Mouse (Mus musculus) cerebellum, adult 2 months (tissue): Measurements from ENCODE around the gene Dusp8. TPM values are rescaled to one million over a fixed set of nuclear protein-coding genes. Genes with fewer than 3 reads are reported as not detected.

ENCODE experiments used
- DNase-seq, 2 experiments: peaks; one replicate each; pipeline ENCODE4 v3.0.0; 2021
- H3K27ac ChIP-seq: fragments of 200-500 bp; 2 replicates; pipeline ENCODE4 v1.5.1; 2012; ENCODE audit warnings: low read length, control low read depth, inconsistent platforms; ENCODE audit not compliant: insufficient read depth
- H3K27me3 ChIP-seq: fragments of 200-500 bp; 2 replicates; pipeline ENCODE4 v1.6.1; 2012; ENCODE audit warnings: inconsistent platforms, mild to moderate bottlenecking, low read length, moderate library complexity; ENCODE audit not compliant: control insufficient read depth, insufficient read depth
- H3K4me1 ChIP-seq: fragments of 200-500 bp; 2 replicates; pipeline ENCODE4 v1.6.1; 2011; ENCODE audit warnings: low read length; ENCODE audit not compliant: control insufficient read depth, insufficient read depth
- H3K4me3 ChIP-seq: fragments of 200-500 bp; replicated peaks from 2 replicates; pipeline ENCODE3; 2011; ENCODE audit warnings: mild to moderate bottlenecking, low read depth, low read length, control low read depth; ENCODE audit not compliant: insufficient read depth
- CTCF ChIP-seq: fragments of 200-500 bp; IDR thresholded peaks from 2 replicates; pipeline ENCODE4 v1.5.1; 2011; ENCODE audit warnings: low read depth, mild to moderate bottlenecking, control low read depth, low read length, moderate library complexity, borderline replicate concordance; ENCODE audit not compliant: insufficient read depth
- POLR2A ChIP-seq: fragments of 200-500 bp; IDR thresholded peaks from 2 replicates; pipeline ENCODE4 v1.6.1; 2011; ENCODE audit warnings: low read length, control low read depth, borderline replicate concordance; ENCODE audit not compliant: insufficient read depth
- WGBS: fragments of 180-500 bp; shearing (Covaris S2); methylation state at CpG from one replicate; pipeline ENCODE4 v1.1.7; 2018; 5-methylcytosine and 5-hydroxymethylcytosine counted together
- polyA plus RNA-seq: library from polyadenylated mRNA; depleted of rRNA; stranded (reverse); fragments of >200 nt; gene quantifications from 2 replicates; pipeline ENCODE4 v1.2.3, GENCODE M21; 2012

The Dusp8 gene
- polyA plus RNA-seq, 1 experiment: 85.8 TPM

DNA sequence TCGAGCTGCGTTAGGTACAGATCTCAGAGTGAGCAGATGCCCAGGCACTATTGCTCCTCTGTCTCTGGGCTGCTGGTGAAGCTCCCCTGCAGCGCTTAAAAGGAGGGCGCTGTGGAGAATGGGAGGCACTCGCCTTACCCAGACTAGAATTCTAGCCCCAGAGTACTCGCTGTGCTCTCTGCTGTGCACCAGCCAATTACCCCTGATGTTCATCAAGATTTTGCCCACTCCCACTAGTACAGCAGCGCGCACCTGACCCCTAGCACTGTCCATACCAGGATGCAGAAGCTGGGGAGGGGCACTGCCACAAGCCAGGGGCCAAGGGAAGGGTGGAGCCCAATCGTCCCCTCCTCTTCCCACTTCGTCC, 24.4 kb downstream of the Dusp8 start:
- TF ChIP-seq POLR2A (no peak), CTCF (no peak)
- Histone ChIP-seq H3K4me3 (peak overlapping the region; percentile 56), H3K27ac (no peak overlapping the region), H3K27me3 (no peaks in the 10 kb centered on the region), H3K4me1 (no peaks in the 10 kb centered on the region; the same call in 1 of the 2 replicates)
- DNase-seq: no peak
- WGBS: 4% methylated on average over 10 of the region's 10 CpGs

DNA sequence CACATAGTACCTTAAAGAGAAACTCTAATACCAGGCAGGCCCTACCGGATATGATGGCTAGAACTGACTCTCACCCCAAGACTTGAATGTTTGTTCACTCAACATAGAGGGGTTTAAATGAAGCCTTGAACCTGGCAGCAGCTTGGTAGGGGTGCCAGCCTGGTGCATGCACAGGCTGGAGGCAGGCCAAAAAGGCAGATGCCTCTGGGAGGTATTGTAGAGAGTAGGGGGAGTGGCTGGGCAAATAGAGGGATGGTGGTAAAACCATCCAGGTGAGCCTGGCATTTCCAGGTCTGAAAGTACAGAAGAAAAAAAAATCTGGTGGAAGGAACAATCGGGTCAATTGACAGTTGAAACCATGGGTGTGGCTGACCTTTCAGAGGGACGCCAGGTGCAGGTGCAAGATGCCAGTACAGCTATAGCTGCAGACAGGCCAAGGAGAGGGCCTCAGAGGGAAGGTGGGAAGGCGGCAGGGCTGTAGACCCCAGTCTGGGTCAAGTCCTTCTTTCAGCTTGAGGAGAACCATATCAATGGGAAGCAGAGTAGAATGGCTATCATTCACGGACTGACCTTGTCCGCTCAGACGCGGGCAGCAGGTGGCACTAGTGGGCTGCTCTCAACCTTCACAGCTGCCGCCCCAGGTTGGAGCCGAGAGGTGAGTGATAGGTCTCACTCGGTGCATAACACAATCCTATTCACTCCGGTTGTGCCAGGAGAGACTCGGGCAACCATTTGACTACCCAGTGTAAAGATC, 25.0 kb downstream of the Dusp8 start:
- 12% methylated on average over 13 of the region's 13 CpGs for whole genome bisulfite sequencing
- DNase-seq: peak; percentile 83 to 91
- Histone ChIP-seq H3K27ac (no peak overlapping the region), H3K27me3 (no peaks in the 10 kb centered on the region), H3K4me1 (no peaks in the 10 kb centered on the region; the same call in 1 of the 2 replicates), H3K4me3 (peak overlapping the region; percentile 56)
- TF ChIP-seq POLR2A (no peak), CTCF (peak; percentile 98)

DNA sequence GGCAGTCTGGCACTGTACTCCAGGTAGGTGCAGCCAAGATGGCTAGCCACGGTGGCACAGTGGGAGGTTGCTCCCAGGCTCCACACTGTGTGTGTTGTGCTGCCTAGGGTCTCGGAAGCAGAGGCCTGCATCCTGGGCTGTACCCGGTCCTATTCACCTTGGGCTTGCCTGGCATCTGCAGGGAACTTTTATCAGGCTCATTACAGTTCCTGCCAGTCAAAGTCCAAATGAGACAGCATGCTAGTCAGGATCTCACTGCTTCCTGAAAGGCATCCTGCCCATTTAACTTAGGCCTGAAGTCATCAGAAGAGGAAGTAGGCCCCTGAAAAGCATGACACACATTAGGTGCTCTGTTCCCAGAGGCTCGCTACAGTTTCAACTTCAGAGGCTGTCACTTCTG, 27.2 kb downstream of the Dusp8 start:
- Histone ChIP-seq H3K27ac (no peak overlapping the region), H3K4me3 (no peak overlapping the region), H3K27me3 (no peaks in the 10 kb centered on the region), H3K4me1 (no peaks in the 10 kb centered on the region; the same call in 1 of the 2 replicates)
- 59% methylated on average over 4 of the region's 4 CpGs for WGBS
- DNase-seq: no peak
- no peak for TF ChIP-seq POLR2A
- TF ChIP-seq CTCF: no peak

DNA sequence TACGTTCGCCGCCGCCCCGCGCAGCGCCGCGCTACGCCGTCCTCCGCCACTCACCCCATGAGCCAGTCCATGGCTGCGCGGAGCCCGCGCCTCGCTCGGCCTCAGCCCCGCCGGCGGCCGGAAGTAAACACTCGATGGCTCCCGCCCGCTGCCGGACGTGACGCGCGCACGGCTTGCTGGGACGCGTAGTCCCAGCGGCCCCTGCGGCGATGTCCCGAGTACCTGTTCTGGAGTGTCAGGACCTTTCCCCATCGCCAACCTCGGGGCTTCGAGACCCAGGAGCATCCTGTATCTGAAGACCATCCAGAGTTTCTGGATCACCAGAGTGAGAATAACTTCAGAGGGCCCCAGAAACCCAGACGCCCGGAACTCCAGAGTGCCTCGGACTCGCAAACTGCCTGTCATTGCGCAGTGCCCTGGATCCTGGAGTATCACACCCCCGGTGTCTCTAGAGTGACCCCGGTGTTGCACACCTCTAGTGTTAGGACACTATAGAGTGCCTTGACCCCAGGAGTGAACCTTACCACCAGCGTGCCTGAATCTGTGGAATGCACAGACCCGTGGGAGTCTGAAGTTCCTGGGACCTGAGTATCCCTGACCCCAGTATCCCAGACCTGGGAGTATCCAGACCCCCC, 34.6 kb downstream of the Dusp8 start, which contains the start of gene Mob2:
Mob2 (minus strand) TSS at position 135 of the 635 bp plus-strand sequence.
- Histone ChIP-seq H3K4me3 (peak within 1 kb of the TSS; percentile 68), H3K27ac (peak within 1 kb of the TSS; percentile 69), H3K4me1 (peaks cover 18% of the 10 kb centered on the region), H3K27me3 (no peaks in the 10 kb centered on the region)
- DNase-seq: peak; percentile 94
- peak; percentile 95 for TF ChIP-seq POLR2A
- TF ChIP-seq CTCF: no peak
- WGBS: under 1% methylated on average over 48 of the region's 49 CpGs

DNA sequence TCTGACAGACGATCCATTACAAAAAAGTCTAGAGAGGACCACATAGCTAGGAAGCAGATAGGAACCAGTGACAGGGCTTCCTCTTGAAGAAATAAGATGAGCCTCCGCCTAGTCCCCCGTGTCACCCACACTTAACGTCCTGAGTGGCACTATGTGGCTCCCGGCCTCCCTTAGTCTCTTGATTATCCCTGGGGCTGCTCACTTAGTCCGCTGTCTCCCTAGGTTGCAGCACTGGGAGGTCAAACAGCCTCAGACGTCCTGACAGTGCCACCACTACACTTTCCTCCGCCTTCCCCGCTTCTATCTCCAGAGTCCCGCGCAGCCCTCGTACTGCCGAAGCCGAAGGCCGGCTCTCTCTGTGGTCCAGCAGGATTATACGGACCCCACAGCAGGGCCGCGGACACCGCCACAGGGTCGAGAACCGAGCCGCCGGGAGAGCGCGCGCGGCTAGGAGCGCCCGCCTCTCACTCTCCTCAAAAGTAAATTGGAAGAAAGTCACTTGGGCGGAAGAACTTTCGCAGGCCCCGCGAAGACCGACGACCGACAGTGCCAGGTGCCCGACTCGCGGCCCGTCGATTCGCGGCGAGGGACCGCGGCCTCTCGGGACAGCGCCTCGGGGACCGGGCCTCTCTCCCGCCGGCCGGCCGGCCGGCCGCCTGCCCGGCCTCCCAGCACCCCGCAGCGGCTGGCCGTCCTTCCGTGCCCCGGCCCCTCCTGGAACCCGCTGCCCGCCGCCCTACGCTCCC, 35.3 kb downstream of the Dusp8 start:
- no peak for TF ChIP-seq CTCF
- TF ChIP-seq POLR2A: no peak
- Histone ChIP-seq H3K4me3 (peak overlapping the region; percentile 68), H3K4me1 (peaks cover 21% of the 10 kb centered on the region), H3K27ac (peak overlapping the region; percentile 69), H3K27me3 (no peaks in the 10 kb centered on the region)
- DNase-seq: no peak
- under 1% methylated on average over 64 of the region's 66 CpGs for WGBS

DNA sequence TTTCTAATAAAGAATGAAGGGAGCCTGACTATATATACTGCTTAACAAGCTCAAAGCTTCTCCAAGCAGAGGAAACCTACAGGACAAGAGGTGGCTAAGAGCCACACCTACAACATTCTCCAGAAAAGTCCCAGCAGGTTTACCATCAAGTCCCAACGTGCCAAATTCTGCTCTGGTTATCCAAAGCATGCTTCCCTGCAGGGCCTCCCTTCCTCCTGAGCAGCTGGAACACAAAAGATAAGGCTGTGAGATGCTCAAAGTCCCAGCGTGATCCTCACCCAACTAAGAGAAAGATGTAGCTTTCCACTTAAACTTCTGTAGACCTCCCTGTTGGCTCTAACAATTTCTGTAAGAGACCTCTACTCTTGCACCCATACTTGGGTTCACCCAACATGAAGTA, 36.6 kb downstream of the Dusp8 start:
- no peak for DNase-seq
- no peak overlapping the region for H3K27ac ChIP-seq
- no peaks in the 10 kb centered on the region for H3K27me3 ChIP-seq
- whole genome bisulfite sequencing: 30% methylated on average over 2 of the region's 2 CpGs
- no peak overlapping the region for H3K4me3 ChIP-seq
- H3K4me1 ChIP-seq: peaks cover 23% of the 10 kb centered on the region
- no peak for TF ChIP-seq CTCF

DNA sequence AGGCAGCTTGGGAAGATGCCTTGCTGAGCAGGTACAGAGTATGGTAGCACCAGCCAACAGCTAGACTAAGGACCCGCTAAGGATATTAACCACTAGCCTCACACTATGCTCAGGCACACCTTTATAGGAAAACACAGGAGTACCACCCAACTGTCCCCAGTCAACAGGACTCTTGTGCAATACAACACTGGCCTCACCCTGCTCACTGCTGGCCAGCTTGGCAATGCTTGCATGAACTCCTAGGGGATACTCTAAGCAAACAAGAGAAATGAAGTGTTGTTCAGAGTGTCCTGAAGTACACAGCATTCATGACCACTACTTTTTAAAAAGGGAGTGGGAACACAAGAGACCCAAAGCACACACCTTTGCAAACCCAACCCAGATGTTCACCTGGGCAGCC, 38.5 kb downstream of the Dusp8 start:
- H3K4me1 ChIP-seq: peaks cover 23% of the 10 kb centered on the region
- DNase-seq: no peak
- 90% methylated on average over 1 of the region's 1 CpGs for WGBS
- no peak overlapping the region for H3K27ac ChIP-seq
- no peak for TF ChIP-seq POLR2A
- TF ChIP-seq CTCF: no peak
- H3K4me3 ChIP-seq: no peak overlapping the region
- H3K27me3 ChIP-seq: no peaks in the 10 kb centered on the region

DNA sequence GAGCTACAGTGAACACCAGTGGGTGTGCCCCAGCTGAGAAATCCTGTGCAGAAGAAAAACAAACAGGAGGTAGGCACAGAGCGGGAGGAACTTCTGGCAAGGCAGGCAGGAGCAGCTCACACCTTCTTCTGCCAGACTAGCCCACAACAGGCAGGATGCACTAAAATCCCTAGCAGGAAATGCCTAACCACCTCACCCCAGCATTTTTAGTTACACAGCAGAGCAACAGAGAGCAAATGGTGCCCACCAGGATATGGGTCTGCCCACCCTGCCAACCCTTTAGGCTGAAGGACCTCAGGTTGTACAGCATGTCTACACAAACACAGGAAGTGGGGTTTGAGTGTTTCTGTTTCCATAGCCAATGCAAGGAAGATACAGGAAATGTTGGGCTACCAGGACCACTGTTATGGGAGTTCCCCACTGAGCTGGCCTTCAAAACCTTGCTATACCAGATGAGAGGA, 39.0 kb downstream of the Dusp8 start:
- no peak for TF ChIP-seq CTCF
- TF ChIP-seq POLR2A: no peak
- Histone ChIP-seq H3K4me1 (peaks cover 22% of the 10 kb centered on the region), H3K27ac (no peak overlapping the region), H3K4me3 (no peak overlapping the region), H3K27me3 (no peaks in the 10 kb centered on the region)
- 40% methylated on average over 1 of the region's 1 CpGs for WGBS
- DNase-seq: no peak
